Mouse (Mus musculus): ENCODE results near the gene Ece2. TPM values are rescaled to one million over a fixed set of nuclear protein-coding genes. Genes with fewer than 3 reads are reported as not detected.

The Ece2 gene
- total RNA-seq (2023) = not detected

DNA sequence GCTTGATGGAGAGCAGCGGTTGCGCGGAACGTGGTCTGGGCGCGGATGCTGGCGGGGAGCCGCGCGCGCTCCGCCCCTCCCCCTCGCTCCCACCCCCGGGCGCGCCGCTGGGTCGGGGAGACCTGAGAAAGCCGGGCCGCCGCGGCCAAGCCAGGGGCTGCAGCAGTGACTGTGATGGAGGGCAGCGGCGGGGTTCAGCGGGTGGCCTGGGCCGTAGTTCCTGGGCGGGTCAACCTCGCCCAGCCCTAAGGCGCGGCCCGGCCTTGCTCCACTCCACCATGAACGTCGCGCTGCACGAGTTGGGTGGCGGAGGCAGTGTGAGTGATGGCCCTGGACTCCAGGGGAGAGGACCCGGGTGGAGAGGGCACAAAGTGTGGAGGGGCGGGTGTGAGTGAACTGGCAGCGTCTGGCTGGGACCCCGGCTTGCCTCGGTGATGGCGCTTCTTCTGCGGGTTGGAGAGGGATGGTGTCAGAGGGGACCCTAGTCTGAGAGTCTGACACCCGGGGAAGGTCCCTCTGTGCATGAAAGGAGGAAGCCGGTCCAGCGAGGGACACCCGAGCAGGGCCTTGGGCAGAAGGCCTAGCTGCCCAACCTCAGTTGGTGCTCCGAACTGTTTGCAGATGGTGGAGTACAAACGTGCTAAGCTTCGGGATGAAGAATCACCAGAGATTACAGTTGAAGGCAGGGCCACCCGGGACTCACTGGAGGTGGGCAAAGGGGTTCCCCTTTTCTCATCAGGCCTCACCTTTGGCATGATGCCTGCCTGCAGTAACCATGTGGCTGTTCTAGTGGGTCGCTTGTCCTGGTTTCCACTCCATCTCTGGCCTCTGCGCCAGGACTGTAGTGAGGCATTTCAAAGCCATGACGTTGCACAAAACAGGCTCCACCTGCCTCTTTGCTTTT lies at the start of gene Ece2:
Gene Ece2, plus strand, starts transcription at position 98 of the 904 bp plus-strand sequence.

DNA sequence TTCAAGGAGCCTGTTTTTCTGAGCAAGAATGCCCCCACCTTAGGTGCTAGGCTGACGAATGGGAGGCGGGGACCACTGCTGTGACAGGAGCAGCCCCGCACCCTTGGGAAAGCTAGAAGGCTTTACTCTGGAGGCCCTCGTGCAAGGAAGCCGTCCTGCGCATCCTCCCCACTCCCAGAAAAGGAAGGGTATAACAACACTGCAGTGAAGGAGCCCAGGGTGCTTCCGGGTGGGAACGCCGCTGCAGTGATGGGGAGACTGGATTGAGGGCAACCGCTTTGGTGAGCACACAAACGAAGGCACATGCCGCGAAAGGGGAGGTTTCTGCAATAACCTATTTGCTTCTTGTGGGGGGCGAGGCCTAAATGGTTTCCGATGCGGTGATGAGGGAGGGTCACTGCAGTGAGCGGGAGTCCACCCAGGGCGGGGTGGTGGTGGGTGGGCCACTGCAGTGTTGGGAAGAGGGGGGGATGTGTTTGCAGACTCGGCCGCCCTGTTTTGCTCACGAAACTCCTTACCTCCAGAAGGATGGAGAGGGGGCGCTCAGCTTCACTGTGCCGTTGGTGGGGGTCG lies 40.2 kb upstream of the Ece2 start, which contains the start of gene Vwa5b2:
Gene Vwa5b2, plus strand, starts transcription at position 106 of the 573 bp plus-strand sequence.

DNA sequence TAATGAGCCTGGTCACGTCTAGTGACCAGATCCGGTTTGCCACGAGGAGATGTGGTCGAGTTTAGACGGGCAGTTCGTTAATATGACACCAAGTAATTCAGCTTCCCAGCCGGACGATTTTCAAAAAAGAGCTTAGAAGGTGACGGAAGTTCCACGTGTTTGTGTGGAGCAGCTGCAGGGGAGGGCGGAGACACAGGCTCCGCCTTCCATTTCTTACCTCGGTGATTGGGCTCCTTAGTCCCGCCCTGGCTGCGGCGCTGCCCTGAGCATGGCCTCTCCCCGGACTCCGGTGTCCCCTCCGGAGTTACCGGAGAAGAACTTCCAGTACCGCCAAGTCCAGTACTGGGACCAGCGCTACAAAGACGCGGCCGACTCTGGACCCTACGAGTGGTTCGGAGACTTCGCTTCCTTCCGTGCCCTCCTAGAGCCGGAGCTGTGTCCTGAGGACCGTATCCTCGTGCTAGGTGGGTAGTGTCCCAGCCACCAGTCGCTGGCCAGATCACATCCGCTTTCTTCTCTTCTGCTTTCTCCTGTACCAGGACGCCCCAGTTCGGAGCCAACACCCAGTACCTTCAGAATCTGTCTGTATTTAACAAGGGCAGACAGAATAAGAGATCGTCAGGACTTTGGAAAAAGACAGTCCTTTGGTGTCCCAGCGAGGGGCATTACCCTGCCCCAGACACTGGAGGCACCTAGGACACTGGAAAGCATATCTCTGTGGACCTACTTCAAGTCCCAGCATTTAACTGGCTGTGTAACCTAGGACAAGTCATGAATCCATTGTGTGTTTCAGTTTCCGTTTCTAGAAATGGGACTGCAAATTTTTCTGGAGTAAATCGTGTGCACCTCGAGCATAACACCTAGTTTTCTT lies 18.0 kb upstream of the Ece2 start, which contains the start of the genes Eef1akmt4, Gm49333 and Alg3:
Gene Eef1akmt4, plus strand, starts transcription at position 237 of the 871 bp plus-strand sequence.
Gene Gm49333, plus strand, starts transcription at position 254 of the 871 bp plus-strand sequence.
Gene Alg3, minus strand, starts transcription at position 379 of the 871 bp plus-strand sequence.

DNA sequence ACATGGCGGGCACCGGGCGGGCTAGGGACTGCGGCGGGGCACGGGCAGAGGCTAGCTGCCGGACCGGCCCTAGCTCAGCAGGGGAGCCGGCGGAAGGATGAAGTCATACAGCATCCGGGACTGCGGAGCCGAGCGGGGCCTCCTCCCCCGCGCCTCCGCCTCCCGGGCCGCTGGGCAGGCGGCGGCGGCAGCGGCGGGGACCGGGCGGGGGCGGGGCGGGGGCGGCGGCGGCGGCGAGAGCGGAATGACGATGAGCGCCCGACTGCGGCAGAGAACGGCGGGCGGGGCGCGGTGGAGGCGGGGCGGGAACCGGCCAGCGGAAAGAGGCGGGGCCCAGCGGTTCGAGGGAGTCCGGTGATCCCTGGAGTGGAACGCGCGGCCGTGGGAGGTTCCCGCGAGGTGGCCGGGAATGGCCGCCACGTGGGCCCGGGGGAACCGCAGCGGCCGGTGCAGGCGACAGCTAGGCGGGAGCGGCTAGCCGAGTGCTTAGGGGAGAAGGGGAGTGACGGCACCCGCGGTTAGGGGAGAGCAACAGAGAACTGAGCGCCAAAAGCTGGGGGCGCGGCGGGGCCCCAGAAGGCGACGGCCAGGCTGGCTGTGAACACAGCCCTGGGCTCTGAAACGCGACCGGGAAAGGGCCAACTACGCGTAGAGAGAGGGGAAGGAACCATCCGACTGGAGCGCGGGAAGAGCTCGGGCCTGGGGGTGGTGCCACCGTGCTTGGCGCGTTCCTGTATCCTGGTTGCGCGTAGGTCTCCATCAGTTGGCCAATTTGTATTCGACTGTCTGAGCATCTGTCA lies 8.2 kb upstream of the Ece2 start, which contains the start of gene Camk2n2:
Gene Camk2n2, minus strand, starts transcription at position 97 of the 800 bp plus-strand sequence.

DNA sequence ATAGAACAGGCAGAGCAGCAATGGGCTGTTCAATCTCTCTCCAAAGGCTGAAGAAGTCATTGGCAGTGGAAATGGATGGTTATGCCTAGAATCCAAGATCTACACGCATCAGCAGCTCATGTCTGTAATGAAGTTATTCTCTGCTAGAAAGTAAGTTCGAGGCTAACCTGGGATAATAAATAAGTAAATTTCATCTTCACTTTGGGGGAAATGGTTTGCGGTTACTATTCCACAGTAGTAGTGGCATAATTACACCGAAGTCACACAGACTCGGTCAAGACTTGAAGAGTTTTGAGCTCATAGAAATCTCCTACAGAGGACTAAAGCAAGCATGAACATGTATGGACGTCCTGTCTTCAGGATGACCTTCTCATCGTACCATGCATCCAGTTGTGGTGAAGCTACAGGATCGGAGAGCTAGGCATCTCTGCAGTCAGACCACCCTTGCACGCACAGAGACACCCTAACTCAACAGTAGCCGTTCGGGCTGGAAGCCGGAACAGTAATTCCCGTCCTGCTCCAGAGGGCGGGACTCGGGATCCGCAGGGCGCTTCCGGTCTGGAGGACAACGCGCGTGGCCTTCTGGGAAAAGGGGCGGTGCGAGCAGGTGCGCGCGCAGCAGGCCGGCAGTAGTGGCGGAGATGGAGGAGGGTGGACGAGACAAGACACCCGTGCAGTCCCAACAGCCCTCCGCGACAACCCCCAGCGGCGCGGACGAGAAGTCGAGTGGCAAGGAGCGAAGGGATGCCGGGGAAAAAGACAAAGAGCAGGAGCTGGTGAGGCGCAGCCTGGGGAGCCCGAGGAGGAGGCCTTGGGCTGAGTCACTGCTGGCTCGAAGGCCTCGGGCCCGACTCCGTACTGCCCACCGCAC lies 21.7 kb downstream of the Ece2 start, which contains the start of gene Psmd2:
Gene Psmd2, plus strand, starts transcription at position 577 of the 871 bp plus-strand sequence.

DNA sequence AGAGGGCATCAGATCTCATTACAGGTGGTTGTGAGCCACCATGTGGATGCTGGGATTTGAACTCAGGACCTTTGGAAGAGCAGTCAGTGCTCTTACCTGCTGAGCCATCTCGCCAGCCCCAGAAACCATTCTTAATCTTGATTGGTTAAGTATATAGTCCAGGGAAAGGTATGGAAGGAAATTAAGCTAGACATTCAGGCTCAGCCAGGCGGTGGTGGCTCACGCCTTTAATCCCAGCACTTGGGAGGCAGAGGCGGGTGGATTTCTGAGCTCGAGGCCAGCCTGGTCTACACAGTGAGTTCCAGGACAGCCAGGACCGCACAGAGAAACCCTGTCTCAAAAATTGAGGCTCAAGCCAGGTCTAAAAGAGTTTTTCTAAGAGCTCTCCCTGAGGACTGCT lies 38.4 kb downstream of the Ece2 start, which contains the start of gene Eif4g1:
Gene Eif4g1, plus strand, starts transcription at position 301 of the 400 bp plus-strand sequence.

DNA sequence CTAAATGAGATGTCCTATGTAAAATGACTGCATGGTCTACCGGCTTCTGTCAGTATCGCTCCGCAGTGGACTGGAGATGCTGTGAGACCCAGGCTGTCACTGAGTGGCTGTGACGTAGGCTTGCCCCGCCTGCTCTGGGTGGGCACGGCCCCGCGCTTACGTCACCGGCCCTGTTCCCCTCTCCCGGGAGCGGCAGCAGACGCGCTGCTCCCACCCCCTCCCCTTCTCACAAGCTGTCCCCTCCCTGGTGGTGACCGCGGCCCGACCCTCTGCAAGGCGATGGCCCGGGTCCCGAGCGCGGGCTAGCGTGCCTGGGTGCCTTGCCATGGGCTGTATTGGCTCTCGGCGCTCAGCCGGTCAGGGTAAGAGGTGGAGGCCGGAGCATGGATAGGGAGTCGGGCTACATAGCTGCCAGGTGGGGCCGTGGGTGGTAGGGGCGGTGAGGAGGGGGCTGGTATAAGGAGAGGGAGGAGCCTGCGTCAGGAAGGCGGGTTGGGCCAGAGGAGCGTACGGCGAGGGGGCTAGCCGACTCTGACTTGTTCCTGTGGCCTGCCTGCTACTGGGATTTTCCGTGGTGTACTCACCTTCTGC lies 63.6 kb downstream of the Ece2 start, which contains the start of gene Fam131a:
Gene Fam131a, plus strand, starts transcription at position 131 of the 591 bp plus-strand sequence.

Other genes with a start within 250 kb of the Ece2 start
- gene Abcc5, start 203.4 kb upstream of the Ece2 start, total RNA-seq (2023) = 77.7 TPM
- 37.4 TPM for gene Eif2b5, start 131.0 kb upstream of the Ece2 start, total RNA-seq (2023)
- 41.3 TPM for gene Dvl3, start 112.8 kb upstream of the Ece2 start, total RNA-seq (2023)
- gene Ap2m1, start 94.3 kb upstream of the Ece2 start, total RNA-seq (2023) = 174 TPM
- gene Abcf3, start 81.3 kb upstream of the Ece2 start, total RNA-seq (2023) = 82.8 TPM
- 0.40 TPM for gene Vwa5b2, start 40.4 kb upstream of the Ece2 start, total RNA-seq (2023)
- gene Eef1akmt4, start 18.2 kb upstream of the Ece2 start, total RNA-seq (2023) = 8.0 TPM
- not detected for gene Gm49333, start 18.2 kb upstream of the Ece2 start, total RNA-seq (2023)
- gene Alg3, start 18.1 kb upstream of the Ece2 start, total RNA-seq (2023) = 14.0 TPM
- not detected for gene Camk2n2, start 8.5 kb upstream of the Ece2 start, total RNA-seq (2023)
- gene Psmd2, start 21.8 kb downstream of the Ece2 start, total RNA-seq (2023) = 100 TPM
- gene Eif4g1, start 38.5 kb downstream of the Ece2 start, total RNA-seq (2023) = 284 TPM
- 2.0 TPM for gene Fam131a, start 63.4 kb downstream of the Ece2 start, total RNA-seq (2023)
- 24.2 TPM for gene Polr2h, start 87.8 kb downstream of the Ece2 start, total RNA-seq (2023)
- 4.2 TPM for gene Clcn2, start 87.9 kb downstream of the Ece2 start, total RNA-seq (2023)
- not detected for gene Chrd, start 103.3 kb downstream of the Ece2 start, total RNA-seq (2023)
- gene Thpo, start 104.7 kb downstream of the Ece2 start, total RNA-seq (2023) = not detected